Mouse (Mus musculus): ENCODE results near the gene Plekhs1. TPM values are rescaled to one million over a fixed set of nuclear protein-coding genes. Genes with fewer than 3 reads are reported as not detected.

Plekhs1 gene
- 1.1 and 1.3 TPM in 2 replicates for polyA plus RNA-seq (2015; fragmentation: Nextera tagmentation; extraction: Ambion mirVana)

DNA sequence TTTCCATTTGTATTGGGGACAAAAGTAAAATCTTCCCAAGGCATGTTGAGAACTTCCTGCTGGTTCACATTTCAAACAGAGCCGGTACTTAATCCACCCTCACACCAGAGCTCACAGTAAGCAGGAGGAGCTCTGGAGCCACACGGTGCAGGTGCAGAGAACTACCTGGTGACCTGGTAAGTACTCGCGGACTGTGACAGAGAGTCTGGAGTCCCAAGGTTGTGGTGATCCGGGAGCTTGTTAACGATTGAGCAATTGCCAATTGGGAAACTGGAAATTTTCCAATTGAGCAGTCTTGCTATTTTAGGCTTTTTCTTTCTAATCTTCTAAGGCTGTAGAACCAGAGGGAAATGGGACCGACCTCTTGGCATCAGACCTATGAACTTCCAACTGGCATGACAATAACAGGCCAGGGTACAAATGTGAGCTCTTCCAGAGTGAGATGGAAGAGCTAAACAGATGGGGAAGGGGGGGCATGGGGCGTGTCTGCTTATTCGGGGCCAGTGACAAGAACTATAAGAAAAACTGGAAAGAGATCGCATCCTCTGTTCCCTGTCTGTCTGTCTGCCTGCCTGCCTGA, at the start of gene Plekhs1:
Gene Plekhs1 (plus strand): TSS at position 119 of the 580 bp plus-strand sequence.
- Histone ChIP-seq H3K27me3 (ENCODE audit: control insufficient read depth, insufficient read depth, low read length) (no peaks in the 10 kb centered on the region), H3K9ac (ENCODE audit: low read length) (no peak within 1 kb of the TSS), H3K4me1 (ENCODE audit: control insufficient read depth, insufficient read depth, low read length) (peaks cover 20% of the 10 kb centered on the region), H3K36me3 (ENCODE audit: control insufficient read depth, insufficient read depth, low read length) (no peaks in the 10 kb centered on the region), H3K4me3 (replicated peaks; ENCODE audit: low read length) (no peak within 1 kb of the TSS), H3K4me2 (ENCODE audit: low read depth, low read length) (no peak within 1 kb of the TSS), H3K27ac (ENCODE audit: low read length) (peak within 1 kb of the TSS; percentile 16; the same call in 1 of the 2 replicates), H3K9me3 (replicated peaks; ENCODE audit: control insufficient read depth, low read length) (no peaks in the 10 kb centered on the region)
- peak; percentile 63; the same call in 1 of the 2 replicates for ATAC-seq (ENCODE audit: insufficient read depth, low FRiP score)
- WGBS, result 52% methylated on average over 10 of the region's 10 CpGs

DNA sequence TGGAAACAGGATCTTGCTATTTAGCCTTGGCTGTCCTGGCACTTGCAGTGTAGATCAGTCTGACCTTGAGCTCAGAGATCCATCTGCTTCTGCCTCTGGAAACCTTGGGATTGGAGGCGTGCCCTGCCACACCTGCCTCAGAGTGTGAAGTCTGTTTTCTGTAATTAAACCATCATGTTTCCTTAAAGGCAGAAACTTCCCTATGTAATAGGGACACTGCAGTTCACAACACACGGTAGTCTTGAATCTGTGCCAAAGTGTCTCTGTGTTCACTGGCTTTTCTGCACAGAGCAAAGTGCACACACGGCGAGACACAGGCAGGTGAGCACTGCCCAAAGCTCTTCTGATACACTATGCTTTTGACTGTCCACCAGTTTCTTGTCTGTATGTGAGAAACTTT, 43.0 kb upstream of the Plekhs1 start:
- Histone ChIP-seq H3K4me1 (ENCODE audit: control insufficient read depth, insufficient read depth, low read length) (peaks cover 6% of the 10 kb centered on the region), H3K27ac (ENCODE audit: low read length) (no peak overlapping the region), H3K9ac (ENCODE audit: low read length) (no peak overlapping the region), H3K27me3 (ENCODE audit: control insufficient read depth, insufficient read depth, low read length) (no peaks in the 10 kb centered on the region), H3K4me2 (ENCODE audit: low read depth, low read length) (no peak overlapping the region), H3K9me3 (replicated peaks; ENCODE audit: control insufficient read depth, low read length) (no peaks in the 10 kb centered on the region), H3K36me3 (ENCODE audit: control insufficient read depth, insufficient read depth, low read length) (no peaks in the 10 kb centered on the region), H3K4me3 (replicated peaks; ENCODE audit: low read length) (no peak overlapping the region)
- no peak for ATAC-seq (ENCODE audit: insufficient read depth, low FRiP score)
- 73% methylated on average over 4 of the region's 4 CpGs for WGBS

DNA sequence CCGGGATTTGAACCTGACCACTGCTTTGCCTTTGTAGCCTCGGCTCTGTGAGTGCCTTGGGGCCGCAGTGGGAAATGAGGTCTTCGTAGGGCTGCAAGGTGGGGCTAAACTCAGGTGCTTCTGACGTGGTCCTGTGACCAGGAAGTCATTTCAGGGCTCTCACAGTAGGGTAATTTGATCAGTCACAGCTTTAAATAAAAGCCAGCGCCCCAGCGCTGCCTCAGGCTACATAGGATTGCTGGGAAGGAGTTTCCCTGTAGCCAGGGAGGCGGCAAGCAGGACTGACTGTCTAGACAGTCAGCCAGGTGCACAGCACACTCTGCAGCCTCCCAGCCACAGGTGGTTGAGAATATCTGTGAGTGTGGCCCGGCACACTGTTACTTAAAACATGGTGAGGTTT, 42.0 kb upstream of the Plekhs1 start:
- Histone ChIP-seq H3K4me1 (ENCODE audit: control insufficient read depth, insufficient read depth, low read length) (peaks cover 6% of the 10 kb centered on the region), H3K9me3 (replicated peaks; ENCODE audit: control insufficient read depth, low read length) (no peaks in the 10 kb centered on the region), H3K27ac (ENCODE audit: low read length) (no peak overlapping the region), H3K36me3 (ENCODE audit: control insufficient read depth, insufficient read depth, low read length) (no peaks in the 10 kb centered on the region), H3K4me3 (replicated peaks; ENCODE audit: low read length) (no peak overlapping the region), H3K27me3 (ENCODE audit: control insufficient read depth, insufficient read depth, low read length) (no peaks in the 10 kb centered on the region), H3K4me2 (ENCODE audit: low read depth, low read length) (no peak overlapping the region), H3K9ac (ENCODE audit: low read length) (no peak overlapping the region)
- 67% methylated on average over 9 of the region's 9 CpGs for WGBS
- no peak for ATAC-seq (ENCODE audit: insufficient read depth, low FRiP score)

DNA sequence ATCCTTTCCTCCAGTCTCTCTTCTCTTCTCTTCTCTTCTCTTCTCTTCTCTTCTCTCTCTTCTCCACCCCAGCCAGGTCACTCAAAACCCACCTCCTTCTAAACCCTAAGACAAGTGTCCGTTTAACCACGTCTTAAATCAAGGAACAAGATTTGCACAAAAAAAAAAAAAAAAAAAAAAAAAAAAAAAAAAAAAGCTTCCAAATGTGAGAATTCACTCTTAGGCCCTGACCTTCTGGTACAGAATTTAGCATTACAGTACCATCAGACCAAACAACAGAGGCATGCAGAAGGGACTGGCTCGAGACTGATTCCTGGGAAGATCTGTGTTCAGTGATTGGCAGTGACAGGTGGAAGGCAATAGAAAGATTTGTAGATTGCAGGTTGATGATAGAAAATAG, 41.1 kb upstream of the Plekhs1 start:
- no peak for ATAC-seq (ENCODE audit: insufficient read depth, low FRiP score)
- no peak overlapping the region for H3K9ac ChIP-seq (ENCODE audit: low read length)
- H3K4me3 ChIP-seq (replicated peaks; ENCODE audit: low read length), result no peak overlapping the region
- H3K36me3 ChIP-seq (ENCODE audit: control insufficient read depth, insufficient read depth, low read length), result no peaks in the 10 kb centered on the region
- H3K4me2 ChIP-seq (ENCODE audit: low read depth, low read length), result no peak overlapping the region
- H3K27me3 ChIP-seq (ENCODE audit: control insufficient read depth, insufficient read depth, low read length), result no peaks in the 10 kb centered on the region
- 85% methylated on average over 3 of the region's 3 CpGs for WGBS
- H3K9me3 ChIP-seq (replicated peaks; ENCODE audit: control insufficient read depth, low read length), result no peaks in the 10 kb centered on the region
- H3K27ac ChIP-seq (ENCODE audit: low read length), result no peak overlapping the region
- H3K4me1 ChIP-seq (ENCODE audit: control insufficient read depth, insufficient read depth, low read length), result peaks cover 8% of the 10 kb centered on the region

DNA sequence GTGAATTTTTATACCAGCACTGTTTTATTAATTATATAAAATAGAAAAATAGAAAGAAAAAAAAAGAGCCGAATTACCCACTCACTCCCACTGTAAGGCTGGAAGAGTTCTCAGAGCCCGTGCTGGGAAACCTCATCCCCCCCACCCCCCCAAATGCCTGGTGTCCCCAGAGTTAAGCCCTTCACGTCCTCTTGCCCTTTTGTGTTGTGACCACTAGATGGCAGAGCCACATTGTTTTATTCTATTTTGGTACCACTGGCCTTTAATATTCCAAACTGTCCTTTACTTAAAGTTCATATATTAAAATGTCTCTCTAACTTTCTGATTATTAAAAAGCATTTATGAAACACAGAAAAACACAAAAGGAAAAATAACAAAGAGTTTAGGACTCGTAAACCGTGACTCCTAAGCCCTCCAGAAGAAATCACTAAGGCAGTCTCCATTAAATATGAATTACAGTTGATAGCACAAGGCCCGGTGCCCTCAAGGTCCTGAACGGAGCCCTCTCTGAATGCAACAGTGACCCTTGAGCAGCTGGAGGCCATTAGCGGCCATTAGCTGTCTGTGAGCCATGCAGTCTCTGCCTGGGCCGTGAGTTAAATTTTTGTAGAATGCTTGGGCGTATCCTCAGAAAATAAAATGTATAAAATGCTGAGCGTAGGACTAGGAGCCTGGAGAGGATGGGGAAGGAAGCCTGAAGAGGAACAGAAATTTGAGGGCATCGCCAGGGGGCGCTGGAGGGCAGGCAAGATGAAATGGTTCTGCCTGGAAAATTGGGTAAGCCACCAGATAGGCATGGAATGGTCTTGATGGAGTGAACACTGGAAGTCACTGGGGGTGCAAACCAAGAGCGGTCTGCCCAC, 38.7 kb upstream of the Plekhs1 start:
- Histone ChIP-seq H3K4me2 (ENCODE audit: low read depth, low read length) (0 out of 2 replicates have a peak overlapping the region, but pooled peaks have one; percentile 15), H3K4me3 (replicated peaks; ENCODE audit: low read length) (no peak overlapping the region), H3K9me3 (replicated peaks; ENCODE audit: control insufficient read depth, low read length) (no peaks in the 10 kb centered on the region), H3K9ac (ENCODE audit: low read length) (peak overlapping the region; percentile 54), H3K4me1 (ENCODE audit: control insufficient read depth, insufficient read depth, low read length) (peaks cover 18% of the 10 kb centered on the region), H3K27me3 (ENCODE audit: control insufficient read depth, insufficient read depth, low read length) (no peaks in the 10 kb centered on the region), H3K27ac (ENCODE audit: low read length) (peak overlapping the region; percentile 76), H3K36me3 (ENCODE audit: control insufficient read depth, insufficient read depth, low read length) (no peaks in the 10 kb centered on the region)
- WGBS, result 30% methylated on average over 14 of the region's 14 CpGs
- ATAC-seq (ENCODE audit: insufficient read depth, low FRiP score), result peak; percentile 45; the same call in 1 of the 2 replicates

DNA sequence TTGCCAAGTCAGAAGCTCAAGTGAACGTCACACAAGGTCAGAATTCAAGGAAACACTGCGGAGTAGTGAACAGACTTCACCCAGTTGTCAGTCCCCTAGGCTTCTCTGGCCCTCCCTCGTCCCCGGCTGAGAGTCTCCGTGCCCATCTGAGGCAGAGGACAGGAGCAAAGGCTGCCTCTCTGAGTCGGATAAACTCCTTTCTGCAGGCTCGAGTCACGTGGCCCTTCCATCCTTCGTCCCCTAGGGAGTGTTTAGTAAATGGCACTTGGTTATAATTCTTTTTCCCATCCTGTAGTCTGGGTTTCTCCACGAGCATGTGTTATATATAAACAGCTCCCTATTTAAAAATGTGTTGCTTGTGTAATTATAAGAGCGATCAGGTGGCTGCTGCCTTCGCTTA, 38.1 kb upstream of the Plekhs1 start:
- Histone ChIP-seq H3K27ac (ENCODE audit: low read length) (peak overlapping the region; percentile 76; the same call in 1 of the 2 replicates), H3K4me1 (ENCODE audit: control insufficient read depth, insufficient read depth, low read length) (peaks cover 18% of the 10 kb centered on the region), H3K9ac (ENCODE audit: low read length) (no peak overlapping the region), H3K36me3 (ENCODE audit: control insufficient read depth, insufficient read depth, low read length) (no peaks in the 10 kb centered on the region), H3K9me3 (replicated peaks; ENCODE audit: control insufficient read depth, low read length) (no peaks in the 10 kb centered on the region), H3K4me3 (replicated peaks; ENCODE audit: low read length) (no peak overlapping the region), H3K27me3 (ENCODE audit: control insufficient read depth, insufficient read depth, low read length) (no peaks in the 10 kb centered on the region), H3K4me2 (ENCODE audit: low read depth, low read length) (no peak overlapping the region)
- WGBS, result 63% methylated on average over 12 of the region's 12 CpGs
- no peak for ATAC-seq (ENCODE audit: insufficient read depth, low FRiP score)

DNA sequence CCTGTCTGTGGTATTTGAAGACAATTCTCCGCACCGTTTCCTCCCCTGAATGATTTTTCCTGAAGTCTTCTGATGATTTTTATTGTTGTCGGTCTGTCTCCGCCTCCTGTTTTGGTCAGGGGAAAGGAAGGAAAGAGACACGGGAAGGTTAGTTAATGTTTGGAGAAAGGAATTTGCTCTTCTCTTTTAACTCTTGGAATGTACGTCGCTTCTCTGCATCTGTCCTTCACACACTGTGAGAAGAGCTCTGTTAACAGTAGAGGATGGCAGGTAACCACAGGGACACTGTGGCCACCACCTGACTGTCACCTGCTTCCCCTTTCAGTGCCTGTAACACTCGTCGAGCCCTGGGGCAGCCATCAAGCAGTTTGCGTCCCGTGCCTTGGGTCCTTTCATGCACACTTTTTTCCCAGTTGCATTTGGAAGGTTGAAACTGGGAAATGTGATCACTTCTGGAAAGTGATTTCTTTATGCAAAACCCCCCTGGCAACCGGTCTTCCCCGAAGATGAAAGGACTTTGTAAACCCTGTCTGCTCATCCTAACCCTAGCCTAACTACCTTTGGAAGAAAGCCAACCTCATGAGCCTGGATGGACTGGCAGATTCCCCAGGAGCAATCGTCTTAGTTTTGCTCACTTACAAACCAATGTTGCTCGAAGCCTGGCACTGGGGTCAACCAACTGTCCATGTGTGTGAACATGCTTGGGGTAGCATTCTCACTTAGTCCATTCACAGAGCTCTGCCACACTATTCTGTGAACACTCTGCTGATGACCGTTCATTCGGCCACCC, 36.6 kb upstream of the Plekhs1 start:
- H3K4me1 ChIP-seq (ENCODE audit: control insufficient read depth, insufficient read depth, low read length), result peaks cover 18% of the 10 kb centered on the region
- H3K9ac ChIP-seq (ENCODE audit: low read length), result no peak overlapping the region
- H3K36me3 ChIP-seq (ENCODE audit: control insufficient read depth, insufficient read depth, low read length), result no peaks in the 10 kb centered on the region
- H3K9me3 ChIP-seq (replicated peaks; ENCODE audit: control insufficient read depth, low read length), result no peaks in the 10 kb centered on the region
- no peak for ATAC-seq (ENCODE audit: insufficient read depth, low FRiP score)
- no peak overlapping the region for H3K27ac ChIP-seq (ENCODE audit: low read length)
- H3K27me3 ChIP-seq (ENCODE audit: control insufficient read depth, insufficient read depth, low read length), result no peaks in the 10 kb centered on the region
- no peak overlapping the region for H3K4me2 ChIP-seq (ENCODE audit: low read depth, low read length)
- no peak overlapping the region for H3K4me3 ChIP-seq (replicated peaks; ENCODE audit: low read length)
- WGBS, result 75% methylated on average over 17 of the region's 17 CpGs

DNA sequence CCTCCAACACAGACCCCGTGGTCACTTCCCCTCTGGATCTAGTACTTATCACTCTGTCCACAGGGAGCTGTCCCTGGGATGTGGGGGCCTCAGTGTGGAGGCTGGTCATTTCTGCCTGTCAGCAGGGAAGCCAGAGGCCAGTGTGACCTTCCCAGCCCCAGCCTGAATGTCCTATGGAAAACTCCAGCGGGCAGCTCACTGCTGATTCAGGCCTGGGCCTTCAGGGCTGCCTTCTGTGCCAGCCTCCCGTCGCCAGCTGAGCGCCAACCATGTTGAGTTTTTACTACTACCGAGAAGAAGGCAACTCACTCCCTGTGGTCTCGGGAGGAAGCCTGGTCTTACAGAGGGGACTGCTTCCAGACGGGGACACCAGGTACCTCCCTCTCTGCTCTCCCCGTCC, 35.9 kb upstream of the Plekhs1 start:
- WGBS, result 57% methylated on average over 9 of the region's 9 CpGs
- no peak overlapping the region for H3K4me3 ChIP-seq (replicated peaks; ENCODE audit: low read length)
- peaks cover 18% of the 10 kb centered on the region for H3K4me1 ChIP-seq (ENCODE audit: control insufficient read depth, insufficient read depth, low read length)
- no peak for ATAC-seq (ENCODE audit: insufficient read depth, low FRiP score)
- no peaks in the 10 kb centered on the region for H3K9me3 ChIP-seq (replicated peaks; ENCODE audit: control insufficient read depth, low read length)
- H3K36me3 ChIP-seq (ENCODE audit: control insufficient read depth, insufficient read depth, low read length), result no peaks in the 10 kb centered on the region
- H3K27me3 ChIP-seq (ENCODE audit: control insufficient read depth, insufficient read depth, low read length), result no peaks in the 10 kb centered on the region
- H3K9ac ChIP-seq (ENCODE audit: low read length), result no peak overlapping the region
- H3K4me2 ChIP-seq (ENCODE audit: low read depth, low read length), result no peak overlapping the region
- peak overlapping the region; percentile 82 for H3K27ac ChIP-seq (ENCODE audit: low read length)

DNA sequence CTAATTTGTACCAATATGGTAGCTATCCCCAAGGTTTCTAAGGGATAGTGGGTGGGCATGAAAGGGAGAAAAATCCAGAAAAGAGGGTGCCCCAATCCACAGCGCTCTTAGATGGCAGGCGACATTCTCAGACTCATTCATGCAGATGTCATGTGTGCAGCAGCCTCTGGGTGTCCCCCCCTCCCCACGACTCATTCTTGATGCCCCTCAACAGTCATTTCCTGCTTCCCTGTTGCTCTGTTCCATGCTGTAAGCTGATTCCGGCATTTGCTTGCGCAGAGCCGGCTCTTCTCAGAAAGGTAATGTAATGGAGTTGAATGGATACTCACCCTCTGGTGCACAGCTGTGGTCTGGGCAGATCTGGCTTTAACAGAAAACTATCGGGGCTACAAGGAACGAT, 31.1 kb upstream of the Plekhs1 start:
- Histone ChIP-seq H3K9ac (ENCODE audit: low read length) (no peak overlapping the region), H3K4me3 (replicated peaks; ENCODE audit: low read length) (no peak overlapping the region), H3K4me1 (ENCODE audit: control insufficient read depth, insufficient read depth, low read length) (peaks cover 17% of the 10 kb centered on the region; the same call in 1 of the 2 replicates), H3K36me3 (ENCODE audit: control insufficient read depth, insufficient read depth, low read length) (no peaks in the 10 kb centered on the region), H3K27me3 (ENCODE audit: control insufficient read depth, insufficient read depth, low read length) (no peaks in the 10 kb centered on the region), H3K27ac (ENCODE audit: low read length) (no peak overlapping the region), H3K4me2 (ENCODE audit: low read depth, low read length) (no peak overlapping the region), H3K9me3 (replicated peaks; ENCODE audit: control insufficient read depth, low read length) (no peaks in the 10 kb centered on the region)
- 68% methylated on average over 8 of the region's 8 CpGs for WGBS
- ATAC-seq (ENCODE audit: insufficient read depth, low FRiP score), result no peak

Measured in stomach, embryonic 16.5 days (tissue).